Comparison of ENCODE assay signal across 24 mouse cellular contexts in genomic region chr7:46676808-46677360, GRCm38 (mm10). TPM values are rescaled to one million over a fixed set of nuclear protein-coding genes. Genes with fewer than 3 reads are reported as not detected.
A peak's percentile ranks its signal among the peaks of the same experiment; 100 is the strongest.
DNase-seq lines count a peak whose midpoint lies in the region; ATAC-seq lines count a peak whose summit lies in the region.
"Had no signal": no experiment of that assay in that cellular context is flagged by ENCODE, and none has a peak within 500 bp of the region (broad histone marks: within the 10 kb centered on the region; RNA-seq: fewer than 3 reads in every experiment).

No protein-coding gene starts in this region.

- no peaks in the 10 kb centered on the region for H3K36me3 ChIP-seq in kidney, embryonic 15.5 days
- no peaks in the 10 kb centered on the region for H3K36me3 ChIP-seq in kidney, embryonic 16.5 days (ENCODE audit: insufficient read depth, low read length)
- H3K36me3 ChIP-seq: limb, embryonic 15.5 days had no signal

- DNase-seq in MN1 (ENCODE audit: low spot score) = peak; percentile 14
- DNase-seq in cerebellum, adult 11 months = peak; percentile 55
- peak; percentile 68 to 74 for DNase-seq in cerebellum, postnatal 14 days
- no peak for DNase-seq in thymus, postnatal 4 days
- no peak for DNase-seq in testis, postnatal 14 days (ENCODE audit: low spot score)
- DNase-seq in adrenal gland, postnatal 14 days = no peak
- DNase-seq: heart, postnatal 4 days; kidney, postnatal 4 days; lung, postnatal 10 days; right cerebral cortex, adult 18-20 months; thymus, adult 2 months had no signal

- no peak overlapping the region for H3K27ac ChIP-seq in kidney, embryonic 15.5 days
- H3K27ac ChIP-seq in kidney, embryonic 16.5 days (ENCODE audit: low read length) = no peak overlapping the region
- H3K27ac ChIP-seq: limb, embryonic 15.5 days had no signal

- H3K27me3 ChIP-seq in kidney, embryonic 15.5 days = no peaks in the 10 kb centered on the region
- no peaks in the 10 kb centered on the region for H3K27me3 ChIP-seq in kidney, embryonic 16.5 days (ENCODE audit: insufficient read depth, low read length)
- H3K27me3 ChIP-seq: limb, embryonic 15.5 days had no signal

- no peak overlapping the region for H3K4me2 ChIP-seq in kidney, embryonic 15.5 days
- no peak overlapping the region for H3K4me2 ChIP-seq in kidney, embryonic 16.5 days (replicated peaks; ENCODE audit: low read depth, low read length)
- H3K4me2 ChIP-seq: limb, embryonic 15.5 days had no signal

- H3K9me3 ChIP-seq in kidney, embryonic 15.5 days (replicated peaks) = no peaks in the 10 kb centered on the region
- no peaks in the 10 kb centered on the region for H3K9me3 ChIP-seq in kidney, embryonic 16.5 days (ENCODE audit: low read length)
- H3K9me3 ChIP-seq: limb, embryonic 15.5 days had no signal

- WGBS in kidney, embryonic 15.5 days = 38% methylated on average over 5 of the region's 5 CpGs
- 32% methylated on average over 5 of the region's 5 CpGs for WGBS in kidney, embryonic 16.5 days

- no peak overlapping the region for H3K9ac ChIP-seq in kidney, embryonic 15.5 days
- no peak overlapping the region for H3K9ac ChIP-seq in kidney, embryonic 16.5 days (replicated peaks; ENCODE audit: low read length)
- H3K9ac ChIP-seq: limb, embryonic 15.5 days had no signal

- peaks cover 8% of the 10 kb centered on the region for H3K4me1 ChIP-seq in kidney, embryonic 15.5 days
- H3K4me1 ChIP-seq in kidney, embryonic 16.5 days (ENCODE audit: insufficient read depth, low read length) = peaks cover 5% of the 10 kb centered on the region
- H3K4me1 ChIP-seq: limb, embryonic 15.5 days had no signal

- ATAC-seq in kidney, embryonic 15.5 days (replicated peaks; ENCODE audit: low FRiP score) = peak; percentile 56; the same call in 1 of the 2 replicates
- no peak for ATAC-seq in kidney, embryonic 16.5 days (ENCODE audit: low FRiP score, low TSS enrichment)
- ATAC-seq: forebrain, embryonic 14.5 days; intestine, postnatal 0 days had no signal

- no peak overlapping the region for H3K4me3 ChIP-seq in kidney, embryonic 15.5 days (replicated peaks)
- no peak overlapping the region for H3K4me3 ChIP-seq in kidney, embryonic 16.5 days (ENCODE audit: low read length)
- H3K4me3 ChIP-seq: erythroblast, embryonic 14.5 days; limb, embryonic 15.5 days had no signal

RNA-seq across cellular contexts. Expression of gene Tph1, which starts 4.5 kb away (rescaled TPM):
- 1.7 and 2.0 TPM in 2 replicates for polyA plus RNA-seq in kidney, embryonic 15.5 days (2015; fragmentation: Nextera tagmentation; extraction: Ambion mirVana)
- polyA plus RNA-seq in kidney, embryonic 16.5 days (2015; fragmentation: Nextera tagmentation; extraction: Ambion mirVana) = 1.9 and 2.2 TPM in 2 replicates
- total RNA-seq in adrenal gland, postnatal 14 days (2021) = 0.26 TPM in 1 of 2 replicates, not detected in the other
- total RNA-seq: heart, postnatal 4 days; megakaryocyte, adult 5-6 weeks had no signal
- polyA plus RNA-seq: erythroblast, embryonic 14.5 days; stomach, embryonic 14.5 days had no signal

RNA-seq across cellular contexts. Expression of gene Saal1, which starts 33.6 kb away (rescaled TPM):
- polyA plus RNA-seq in kidney, embryonic 15.5 days (2015; fragmentation: Nextera tagmentation; extraction: Ambion mirVana) = 32.6 and 33.6 TPM in 2 replicates
- polyA plus RNA-seq in kidney, embryonic 16.5 days (2015; fragmentation: Nextera tagmentation; extraction: Ambion mirVana) = 33.3 and 34.1 TPM in 2 replicates
- 8.3 and 9.9 TPM in 2 replicates for total RNA-seq in adrenal gland, postnatal 14 days (2021)

RNA-seq across cellular contexts. Expression of gene Sergef, which starts 37.3 kb away (rescaled TPM):
- polyA plus RNA-seq in kidney, embryonic 15.5 days (2015; fragmentation: Nextera tagmentation; extraction: Ambion mirVana) = 13.9 and 16.4 TPM in 2 replicates
- 14.7 and 16.5 TPM in 2 replicates for polyA plus RNA-seq in kidney, embryonic 16.5 days (2015; fragmentation: Nextera tagmentation; extraction: Ambion mirVana)
- total RNA-seq in adrenal gland, postnatal 14 days (2021) = 13.8 and 14.0 TPM in 2 replicates

RNA-seq across cellular contexts. Expression of gene Saa3, which starts 38.6 kb away (rescaled TPM):
- 0.42 and 0.55 TPM in 2 replicates for polyA plus RNA-seq in kidney, embryonic 15.5 days (2015; fragmentation: Nextera tagmentation; extraction: Ambion mirVana)
- polyA plus RNA-seq in kidney, embryonic 16.5 days (2015; fragmentation: Nextera tagmentation; extraction: Ambion mirVana) = 0.57 TPM in 1 of 2 replicates, not detected in the other
- total RNA-seq in adrenal gland, postnatal 14 days (2021) = 1.4 TPM in 2 replicates
- total RNA-seq: heart, postnatal 4 days; layer of hippocampus, postnatal 14 days; left cerebral cortex, postnatal 14 days had no signal
- polyA plus RNA-seq: embryonic facial prominence, embryonic 11.5 days; erythroblast, embryonic 14.5 days; heart, embryonic 14.5 days; stomach, embryonic 14.5 days had no signal

RNA-seq across cellular contexts. Expression of gene Saa4, which starts 55.5 kb away (rescaled TPM):
- polyA plus RNA-seq in kidney, embryonic 15.5 days (2015; fragmentation: Nextera tagmentation; extraction: Ambion mirVana) = 0.23 TPM in 1 of 2 replicates, not detected in the other
- polyA plus RNA-seq in kidney, embryonic 16.5 days (2015; fragmentation: Nextera tagmentation; extraction: Ambion mirVana) = 0.08 TPM in 1 of 2 replicates, not detected in the other
- total RNA-seq in adrenal gland, postnatal 14 days (2021) = 1.3 and 16.7 TPM in 2 replicates
- total RNA-seq: heart, postnatal 4 days; layer of hippocampus, postnatal 14 days; left cerebral cortex, postnatal 14 days; megakaryocyte, adult 5-6 weeks had no signal
- polyA plus RNA-seq: C2C12; embryonic facial prominence, embryonic 11.5 days; erythroblast, embryonic 14.5 days; forebrain, embryonic 14.5 days; heart, embryonic 14.5 days; intestine, postnatal 0 days; limb, embryonic 15.5 days; stomach, embryonic 14.5 days had no signal

Comparison
In these comparisons a context has a peak if more than half of its experiments do, and no peak if none do; other contexts are left out.
1. DNase-seq: peak in MN1 (single experiment), cerebellum, adult 11 months (single experiment) and cerebellum, postnatal 14 days (2 of 2); none in thymus, postnatal 4 days (single experiment), testis, postnatal 14 days (single experiment) and adrenal gland, postnatal 14 days (single experiment).